Mouse (Mus musculus) midbrain, embryonic 11.5 days (tissue): Measurements from ENCODE around the gene Clec16a. TPM values are rescaled to one million over a fixed set of nuclear protein-coding genes. Genes with fewer than 3 reads are reported as not detected.

Experiments used
- ATAC-seq: fragments of 200-750 bp; cut with Nextera tagmentation; 2 replicates; pipeline ENCODE4 v1.8.0; 2017; ENCODE audit warnings: moderate TSS enrichment, moderate library complexity; ENCODE audit not compliant: low FRiP score
- DNase-seq: peaks from one replicate; pipeline ENCODE4 v3.0.0; 2015; ENCODE audit warnings: low spot score; ENCODE audit errors: missing footprints
- H3K27ac ChIP-seq: fragments of 300-500 bp; sonication (generic); 2 replicates; pipeline ENCODE4 v1.5.1; 2014; ENCODE audit warnings: low read depth, low read length
- H3K27me3 ChIP-seq: fragments of 300-500 bp; sonication (generic); 2 replicates; pipeline ENCODE4 v1.6.1; 2014; ENCODE audit warnings: mild to moderate bottlenecking, low read length, moderate library complexity, mixed read lengths; ENCODE audit not compliant: control insufficient read depth, insufficient read depth
- H3K36me3 ChIP-seq: fragments of 300-500 bp; sonication (generic); 2 replicates; pipeline ENCODE4 v1.6.1; 2014; ENCODE audit warnings: mild to moderate bottlenecking, low read length, moderate library complexity, mixed read lengths; ENCODE audit not compliant: control insufficient read depth, insufficient read depth
- H3K4me1 ChIP-seq: fragments of 300-500 bp; sonication (generic); 2 replicates; pipeline ENCODE4 v1.6.1; 2014; ENCODE audit warnings: low read length; ENCODE audit not compliant: control insufficient read depth, insufficient read depth
- H3K4me2 ChIP-seq: fragments of 300-500 bp; sonication (generic); 2 replicates; pipeline ENCODE4 v1.6.1; 2014; ENCODE audit warnings: mild to moderate bottlenecking, moderate library complexity
- H3K4me3 ChIP-seq: fragments of 300-500 bp; sonication (generic); 2 replicates; pipeline ENCODE4 v1.5.1; 2014; ENCODE audit warnings: low read depth, low read length
- H3K9ac ChIP-seq: fragments of 300-500 bp; sonication (generic); 2 replicates; pipeline ENCODE4 v1.6.1; 2014; ENCODE audit warnings: low read length
- H3K9me3 ChIP-seq: fragments of 300-500 bp; sonication (generic); 2 replicates; pipeline ENCODE4 v1.6.1; 2016; ENCODE audit warnings: low read length; ENCODE audit not compliant: control insufficient read depth
- WGBS: fragments of 180-500 bp; shearing (Covaris S2); extraction: QIAGEN DNeasy Blood & Tissue Kit; methylation state at CpG from one replicate; pipeline ENCODE4 v1.1.7; 2014; 5-methylcytosine and 5-hydroxymethylcytosine counted together
- polyA plus RNA-seq: library from polyadenylated mRNA; unstranded; fragments of >200 nt; fragmentation: Nextera tagmentation; extraction: Ambion mirVana; gene quantifications from 2 replicates; pipeline ENCODE4 v1.2.1, GENCODE M21; 2014

The Clec16a gene
- polyA plus RNA-seq, 1 experiment from 2014 or later: 41.2 TPM

DNA sequence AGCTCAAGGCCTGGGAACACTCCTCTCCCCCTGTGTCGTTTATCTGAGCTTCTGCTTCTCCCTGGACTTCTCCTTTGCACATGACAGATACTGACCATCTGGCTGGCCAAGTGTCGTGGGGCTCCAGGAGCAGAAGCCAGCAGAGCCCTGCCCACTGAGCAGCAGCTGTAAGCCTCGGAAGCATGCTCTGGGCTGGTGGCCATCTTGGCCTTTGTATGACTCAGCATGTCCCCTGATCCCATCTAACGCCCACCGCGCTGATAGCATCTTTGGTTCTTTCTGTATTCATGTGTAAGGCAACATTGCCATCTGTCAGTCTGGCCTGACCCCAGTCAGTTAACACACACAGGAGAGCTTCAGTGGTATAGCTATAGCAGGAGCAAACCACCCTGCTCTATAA is 174.8 kb downstream of the Clec16a start:
- WGBS: 72% methylated on average over 6 of the region's 6 CpGs
- Histone ChIP-seq H3K27ac (no peak overlapping the region), H3K36me3 (no peaks in the 10 kb centered on the region), H3K4me2 (no peak overlapping the region), H3K27me3 (no peaks in the 10 kb centered on the region), H3K4me1 (no peaks in the 10 kb centered on the region), H3K9ac (no peak overlapping the region), H3K9me3 (no peaks in the 10 kb centered on the region), H3K4me3 (no peak overlapping the region)
- ATAC-seq (0 out of 2 replicates have a peak, but pooled peaks have one; percentile 44), DNase-seq (peak; percentile 83)

DNA sequence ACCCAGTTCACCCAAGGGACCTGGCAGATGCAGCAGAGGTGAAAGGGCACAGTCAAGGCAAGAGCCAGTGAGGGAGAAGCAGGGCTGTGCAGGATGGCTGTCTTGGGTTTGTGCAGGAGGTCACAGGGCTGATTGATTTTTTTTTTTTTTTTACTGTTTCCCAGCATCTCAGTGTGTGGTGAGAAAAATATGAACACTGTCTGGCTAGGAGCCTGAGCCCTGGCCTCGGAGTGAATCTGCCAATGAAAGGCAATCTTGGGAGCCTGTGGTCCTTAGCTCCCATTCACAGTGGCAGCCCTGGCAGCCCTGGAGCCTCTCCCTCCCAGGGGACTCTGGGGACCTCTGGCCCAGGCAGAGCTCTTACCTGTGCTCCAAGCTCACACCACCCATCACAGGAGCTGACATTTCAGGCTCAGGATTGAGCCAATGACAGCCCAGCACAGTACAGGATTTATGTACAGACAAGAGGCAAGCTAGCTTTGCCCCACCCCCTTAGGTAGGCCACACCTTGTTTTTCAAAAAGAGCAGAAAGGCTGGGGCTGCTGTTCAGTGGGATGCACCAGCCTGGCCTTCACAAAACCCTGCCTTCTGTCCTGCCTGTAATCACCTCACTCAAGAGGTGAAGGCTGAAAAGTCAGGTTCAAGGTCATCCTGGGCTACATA is 177.9 kb downstream of the Clec16a start:
- H3K9ac ChIP-seq: no peak overlapping the region
- H3K27ac ChIP-seq: no peak overlapping the region
- no peaks in the 10 kb centered on the region for H3K4me1 ChIP-seq
- no peaks in the 10 kb centered on the region for H3K27me3 ChIP-seq
- H3K36me3 ChIP-seq: no peaks in the 10 kb centered on the region
- DNase-seq: peak; percentile 56
- no peak overlapping the region for H3K4me3 ChIP-seq
- 44% methylated on average over 1 of the region's 1 CpGs for WGBS
- no peak overlapping the region for H3K4me2 ChIP-seq
- no peaks in the 10 kb centered on the region for H3K9me3 ChIP-seq
- ATAC-seq: 0 out of 2 replicates have a peak, but pooled peaks have one; percentile 35

DNA sequence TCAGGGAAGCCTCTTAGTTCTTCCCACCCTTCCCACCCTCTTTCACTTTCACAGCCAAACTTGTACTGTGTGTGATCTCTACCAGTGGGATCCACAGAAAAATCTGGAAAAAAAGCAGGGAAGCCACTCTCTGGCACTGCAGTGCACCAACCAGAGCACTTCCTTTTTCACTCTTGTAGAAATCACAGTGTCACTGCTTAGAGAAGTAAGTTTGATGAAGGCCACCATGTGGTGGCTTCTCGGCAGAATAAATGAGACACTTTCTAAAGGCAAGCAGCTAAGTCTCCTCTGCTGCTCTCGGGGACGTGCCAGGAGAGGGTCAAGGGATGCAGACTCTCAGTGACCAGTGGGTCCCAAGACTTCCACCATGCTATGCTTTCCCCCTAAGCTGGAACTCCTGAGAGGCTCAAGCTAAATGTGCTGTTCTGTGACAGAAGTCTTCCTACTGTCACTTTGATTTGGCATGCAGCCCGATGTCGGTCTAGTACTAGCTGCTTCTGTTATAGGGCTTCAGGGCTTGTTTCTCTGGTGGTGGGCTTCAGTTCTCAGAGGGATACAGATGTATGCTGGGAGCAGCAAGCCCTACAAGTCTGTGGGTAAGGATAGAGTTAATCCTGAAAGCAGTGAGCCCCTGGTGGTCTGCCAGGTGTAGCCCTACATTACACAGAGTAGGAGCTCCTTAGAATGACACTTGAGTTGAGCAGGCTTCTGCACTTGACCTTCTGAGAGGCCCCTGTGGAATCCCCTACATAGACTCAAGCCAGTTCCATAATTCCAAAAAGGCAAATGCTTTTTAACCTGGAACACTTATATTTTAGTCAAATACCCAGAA is 178.9 kb downstream of the Clec16a start:
- 83% methylated on average over 5 of the region's 5 CpGs for WGBS
- H3K36me3 ChIP-seq: no peaks in the 10 kb centered on the region
- no peak overlapping the region for H3K9ac ChIP-seq
- H3K4me2 ChIP-seq: no peak overlapping the region
- no peaks in the 10 kb centered on the region for H3K9me3 ChIP-seq
- ATAC-seq (no peak), DNase-seq (peak; percentile 67)
- H3K4me1 ChIP-seq: no peaks in the 10 kb centered on the region
- H3K27ac ChIP-seq: no peak overlapping the region
- no peak overlapping the region for H3K4me3 ChIP-seq
- no peaks in the 10 kb centered on the region for H3K27me3 ChIP-seq

GRCm38 (mm10) chr16:10725156-10725555 is 180.0 kb downstream of the Clec16a start:
- Histone ChIP-seq H3K36me3 (no peaks in the 10 kb centered on the region), H3K9me3 (no peaks in the 10 kb centered on the region), H3K9ac (no peak overlapping the region), H3K27ac (no peak overlapping the region), H3K4me2 (no peak overlapping the region), H3K4me3 (no peak overlapping the region), H3K27me3 (no peaks in the 10 kb centered on the region), H3K4me1 (no peaks in the 10 kb centered on the region)
- WGBS: 57% methylated on average over 2 of the region's 2 CpGs
- DNase-seq (peak; percentile 8), ATAC-seq (no peak)

- H3K4me3 ChIP-seq: no peak overlapping the region
- no peak for DNase-seq
- H3K27ac ChIP-seq: no peak overlapping the region
- no peaks in the 10 kb centered on the region for H3K36me3 ChIP-seq
- no peaks in the 10 kb centered on the region for H3K4me1 ChIP-seq
- H3K27me3 ChIP-seq: no peaks in the 10 kb centered on the region
- H3K9me3 ChIP-seq: no peaks in the 10 kb centered on the region
- ATAC-seq: no peak
- H3K4me2 ChIP-seq: no peak overlapping the region
- WGBS: 76% methylated on average over 4 of the region's 4 CpGs
- H3K9ac ChIP-seq: no peak overlapping the region
Observed at GRCm38 (mm10) chr16:10727630-10728029, 182.5 kb downstream of the Clec16a start.

- 78% methylated on average over 3 of the region's 3 CpGs for WGBS
- H3K9ac ChIP-seq: no peak overlapping the region
- H3K4me2 ChIP-seq: no peak overlapping the region
- no peak overlapping the region for H3K4me3 ChIP-seq
- no peaks in the 10 kb centered on the region for H3K4me1 ChIP-seq
- H3K9me3 ChIP-seq: no peaks in the 10 kb centered on the region
- H3K27ac ChIP-seq: no peak overlapping the region
- H3K27me3 ChIP-seq: no peaks in the 10 kb centered on the region
- no peaks in the 10 kb centered on the region for H3K36me3 ChIP-seq
- DNase-seq: peak; percentile 59
- ATAC-seq: no peak
Observed at GRCm38 (mm10) chr16:10728886-10729285, 183.7 kb downstream of the Clec16a start.

DNA sequence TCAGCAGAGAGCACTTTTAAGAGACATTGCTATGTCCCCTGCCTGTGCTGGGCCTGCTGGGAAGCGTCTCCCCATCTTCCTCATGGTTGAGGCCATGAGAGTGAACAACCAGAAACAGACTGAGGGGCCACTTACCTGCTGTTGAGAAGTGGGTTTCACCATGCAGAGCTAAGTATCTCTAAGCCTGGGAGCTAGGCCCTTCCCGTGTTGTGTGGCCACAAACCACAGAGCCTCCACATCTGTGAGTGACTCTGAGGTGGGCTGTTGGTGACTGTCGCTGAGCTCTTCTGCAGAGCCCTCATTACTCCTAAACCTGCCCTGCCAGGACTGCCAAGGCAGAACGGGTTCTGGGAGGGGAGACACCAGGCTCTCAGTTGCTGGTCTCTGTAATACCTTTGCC is 185.8 kb downstream of the Clec16a start:
- H3K9ac ChIP-seq: no peak overlapping the region
- ATAC-seq (no peak), DNase-seq (peak; percentile 72)
- H3K4me2 ChIP-seq: no peak overlapping the region
- no peaks in the 10 kb centered on the region for H3K9me3 ChIP-seq
- H3K4me1 ChIP-seq: no peaks in the 10 kb centered on the region
- no peaks in the 10 kb centered on the region for H3K36me3 ChIP-seq
- 78% methylated on average over 4 of the region's 4 CpGs for WGBS
- no peak overlapping the region for H3K27ac ChIP-seq
- no peaks in the 10 kb centered on the region for H3K27me3 ChIP-seq
- H3K4me3 ChIP-seq: no peak overlapping the region

DNA sequence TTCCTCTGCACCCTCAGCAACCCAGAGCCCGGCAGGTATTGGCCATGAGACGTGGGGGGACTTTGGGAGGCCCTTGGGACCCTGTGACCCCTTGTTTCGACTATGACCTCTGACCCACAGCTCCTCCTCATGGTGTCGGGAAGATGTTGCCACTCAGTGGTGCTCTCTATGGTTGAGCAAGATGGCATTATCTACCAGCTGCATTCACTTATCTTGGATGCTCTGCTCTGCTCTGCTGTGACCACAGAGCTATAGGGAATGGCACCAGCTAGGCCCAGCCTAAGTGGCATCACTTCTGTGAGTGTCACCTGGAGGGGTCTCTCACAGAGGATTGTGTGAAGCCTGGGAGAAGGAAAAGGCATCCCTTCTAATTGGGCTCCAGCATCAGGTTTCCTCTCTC is 186.6 kb downstream of the Clec16a start:
- no peak overlapping the region for H3K27ac ChIP-seq
- DNase-seq: peak; percentile 68
- no peak overlapping the region for H3K4me2 ChIP-seq
- WGBS: 74% methylated on average over 4 of the region's 4 CpGs
- no peak overlapping the region for H3K9ac ChIP-seq
- H3K36me3 ChIP-seq: no peaks in the 10 kb centered on the region
- H3K9me3 ChIP-seq: no peaks in the 10 kb centered on the region
- H3K27me3 ChIP-seq: no peaks in the 10 kb centered on the region
- no peaks in the 10 kb centered on the region for H3K4me1 ChIP-seq
- H3K4me3 ChIP-seq: no peak overlapping the region
- ATAC-seq: no peak

DNA sequence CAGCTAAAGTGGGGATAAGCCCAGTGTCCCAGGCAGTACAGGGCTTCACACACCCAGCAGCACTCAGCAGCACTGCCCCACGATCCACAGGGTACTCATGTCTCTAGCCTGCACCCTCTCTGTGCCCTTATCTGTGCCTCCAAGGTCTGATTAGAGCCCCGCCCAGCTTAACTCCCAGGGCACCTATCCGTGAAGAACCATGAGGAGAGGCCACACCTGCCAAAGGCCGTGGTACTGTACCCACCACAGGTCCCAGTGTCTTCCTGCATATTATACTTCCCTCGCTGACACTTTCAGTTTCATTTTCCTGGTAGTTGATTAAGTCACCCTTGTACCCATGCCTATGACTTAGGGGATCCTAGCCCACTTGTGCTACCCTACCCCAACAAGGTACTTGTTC is 187.3 kb downstream of the Clec16a start:
- ATAC-seq (no peak), DNase-seq (no peak)
- Histone ChIP-seq H3K4me2 (no peak overlapping the region), H3K9ac (no peak overlapping the region), H3K4me1 (no peaks in the 10 kb centered on the region), H3K27ac (no peak overlapping the region), H3K9me3 (no peaks in the 10 kb centered on the region), H3K4me3 (no peak overlapping the region), H3K27me3 (no peaks in the 10 kb centered on the region), H3K36me3 (no peaks in the 10 kb centered on the region)
- WGBS: 86% methylated on average over 5 of the region's 5 CpGs
